Mouse (Mus musculus) activated CD4-positive, CD25-positive, alpha-beta regulatory T cell (primary cell): Measurements from ENCODE around the gene Dennd4b. TPM values are rescaled to one million over a fixed set of nuclear protein-coding genes. Genes with fewer than 3 reads are reported as not detected.

Source experiments
- polyA plus RNA-seq, 2 experiments: library from polyadenylated mRNA; unstranded; fragments of 100-300 nt; shearing (Covaris generic); gene quantifications; one replicate each; pipeline ENCODE4 v1.2.1; 2017

Gene Dennd4b
- 10 to 100 TPM; 22.4 to 43.4 TPM for polyA plus RNA-seq

DNA sequence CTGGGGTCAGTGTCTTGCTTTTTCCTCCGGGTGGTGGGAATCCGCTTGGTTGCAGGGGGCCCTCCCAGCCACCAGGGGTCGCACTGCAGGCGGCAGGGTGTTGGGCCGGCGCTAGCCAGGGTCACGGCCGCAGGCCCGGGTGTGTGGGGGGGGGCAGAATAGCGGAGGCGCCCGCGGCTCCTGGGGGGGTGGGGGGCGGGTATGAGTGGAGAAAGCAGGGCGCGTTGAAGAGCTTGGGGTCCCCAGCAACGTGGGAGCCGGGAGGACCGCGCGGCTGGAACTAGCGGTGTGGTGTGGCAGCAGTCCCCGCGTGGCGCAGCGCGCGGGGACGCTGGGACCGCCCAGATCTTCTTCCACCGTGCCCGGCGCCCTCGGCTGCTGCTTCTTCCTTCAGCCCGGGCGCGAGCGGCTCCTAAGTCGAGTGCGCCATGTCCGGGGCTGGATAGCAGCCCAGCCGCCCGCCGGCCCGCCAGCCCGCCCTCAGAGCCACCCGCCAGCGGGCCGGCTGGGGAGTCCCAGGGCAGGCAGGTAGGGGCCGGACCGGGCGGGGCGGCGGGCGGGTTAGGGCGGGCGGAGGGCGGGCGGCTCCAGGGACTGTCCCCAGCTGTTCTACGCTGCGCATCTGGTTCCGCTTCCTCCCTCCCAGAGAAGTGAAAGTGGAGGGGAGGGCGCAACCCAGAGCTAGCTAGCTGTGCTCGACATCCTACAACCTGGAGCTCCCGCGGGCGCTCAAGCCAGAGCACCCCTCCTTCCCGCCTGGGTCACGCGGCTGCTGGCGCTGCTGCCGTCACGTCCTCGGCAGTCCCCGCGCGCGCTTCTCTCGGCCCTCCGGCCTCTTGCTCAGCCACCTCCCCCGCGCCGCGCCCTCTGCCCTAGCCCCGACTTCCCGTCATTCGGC is at the start of gene Dennd4b:
TSS of gene Dennd4b (plus strand) at position 152 of the 898 bp plus-strand sequence.

GRCm38 (mm10) chr3:90231507-90232333 is 33.3 kb upstream of the Dennd4b start, which contains the start of gene Jtb:
Gene Jtb, plus strand, starts transcription at chr3:90231597.

DNA sequence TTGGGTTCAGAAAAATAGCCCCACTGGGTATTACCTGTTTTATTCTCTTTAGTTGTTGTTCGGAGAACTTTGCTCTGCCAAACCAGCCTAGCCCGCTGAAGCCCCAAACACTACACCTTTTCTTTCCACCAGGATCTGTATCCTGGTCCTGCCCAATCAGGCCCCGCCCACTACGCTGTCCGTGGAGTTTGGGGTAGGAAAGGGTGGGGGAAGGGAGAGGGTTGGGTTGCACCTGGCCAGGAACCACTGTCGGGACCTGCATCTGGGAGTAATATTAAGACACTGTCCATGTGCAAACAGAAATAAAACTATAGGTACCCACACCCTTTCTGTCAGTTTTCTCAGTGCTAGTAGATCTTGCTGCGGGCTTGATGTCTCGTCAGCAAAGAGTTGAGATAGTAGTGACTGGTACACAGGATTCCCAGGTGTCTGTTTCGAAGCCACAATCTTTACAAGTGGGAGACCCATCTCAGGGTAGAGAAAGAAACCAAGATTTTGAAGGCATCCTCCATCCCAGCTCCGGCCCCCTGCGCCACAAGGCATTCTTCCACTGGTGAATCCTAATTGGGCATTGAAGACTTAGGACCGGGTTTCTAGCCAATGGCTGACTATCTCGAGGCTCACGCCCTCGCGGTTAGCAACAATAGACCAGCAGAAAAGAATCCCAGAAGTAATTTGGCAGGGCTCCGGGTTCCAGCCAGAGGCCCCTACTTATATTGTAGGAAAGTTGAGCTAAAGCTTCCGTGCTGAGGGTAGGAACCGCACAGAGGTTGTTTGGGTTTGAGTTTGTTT is 21.8 kb upstream of the Dennd4b start, which contains the start of gene Creb3l4:
TSS of gene Creb3l4 (minus strand) at position 529 of the 792 bp plus-strand sequence.

DNA sequence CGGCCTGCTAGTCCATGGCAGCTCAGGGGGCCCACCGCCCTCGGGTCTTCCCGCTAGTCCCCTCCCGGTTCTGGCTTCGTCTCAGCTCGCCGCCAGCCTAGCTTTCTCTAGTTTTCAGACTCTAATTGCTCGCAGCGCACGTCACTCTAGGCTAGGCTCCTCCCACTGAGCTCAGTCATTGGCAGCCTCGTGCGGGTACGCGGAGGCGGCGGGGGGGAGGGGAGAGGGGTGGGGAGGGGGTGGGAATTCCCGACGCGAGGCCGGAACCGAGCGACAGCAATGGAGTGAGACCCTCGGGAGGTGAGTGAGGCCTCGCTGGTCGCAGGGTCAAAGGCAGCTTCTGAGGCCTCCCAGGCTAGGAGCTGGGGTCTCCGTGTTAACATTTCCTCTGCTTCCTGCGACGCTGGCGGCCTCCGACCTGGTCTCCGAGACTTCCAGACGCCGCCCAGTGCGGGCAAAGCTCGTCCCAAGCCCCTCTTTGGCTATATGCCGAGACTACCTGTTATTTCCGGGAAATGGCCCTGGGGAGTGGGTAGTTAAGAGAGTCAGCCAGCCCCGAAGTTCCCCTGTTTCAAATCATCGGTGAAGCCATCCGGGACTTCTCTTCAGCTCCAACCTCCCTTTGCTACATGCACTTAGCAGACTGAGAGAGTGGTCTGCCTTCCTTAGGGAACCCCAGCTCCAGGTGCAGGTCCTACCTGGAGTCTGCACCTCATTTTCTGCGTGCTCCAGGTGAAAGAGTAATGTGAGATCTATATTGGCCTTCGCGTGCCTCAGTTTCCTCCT is 16.8 kb upstream of the Dennd4b start, which contains the start of gene Slc39a1:
TSS of gene Slc39a1 (plus strand) at position 213 of the 786 bp plus-strand sequence.

DNA sequence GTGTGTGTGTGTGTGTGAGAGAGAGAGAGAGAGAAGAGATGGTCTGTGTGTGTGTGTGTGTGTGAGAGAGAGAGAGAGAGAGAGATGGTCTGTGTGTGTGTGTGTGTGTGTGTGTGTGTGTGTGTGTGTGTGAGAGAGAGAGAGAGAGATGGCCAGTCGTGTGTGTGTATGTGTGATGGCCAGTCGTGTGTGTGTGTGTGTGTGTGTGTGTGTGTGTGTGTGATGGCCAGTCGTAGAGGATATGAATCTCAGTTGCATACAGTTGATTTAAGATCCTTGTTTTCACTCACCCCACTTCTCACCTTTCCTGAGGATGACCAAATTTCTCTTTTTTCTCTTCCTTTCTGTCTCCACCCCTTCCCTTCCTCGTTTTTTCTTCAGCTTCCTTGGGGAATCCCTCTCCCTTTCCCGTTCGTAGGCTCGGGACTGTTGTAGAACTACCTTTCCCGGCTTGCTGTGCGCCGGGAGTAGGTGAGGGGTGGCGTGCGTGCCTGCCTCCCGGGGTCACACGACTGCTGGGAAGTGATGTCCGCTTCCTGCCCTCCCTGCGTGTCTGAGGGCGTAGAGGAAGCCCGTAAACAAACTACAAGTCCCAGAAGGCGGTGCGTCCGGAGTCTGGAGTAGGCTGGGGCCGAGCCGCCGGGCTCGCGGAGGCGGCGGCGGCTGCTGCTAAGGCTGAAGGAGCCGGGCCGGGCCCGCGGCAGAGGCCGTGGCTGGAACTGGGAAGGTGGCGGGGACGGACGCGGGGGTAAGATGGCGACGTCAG is 11.1 kb upstream of the Dennd4b start, which contains the start of gene Crtc2:
TSS of gene Crtc2 (plus strand) at position 511 of the 766 bp plus-strand sequence.

GRCm38 (mm10) chr3:90292345-90293275 is 27.6 kb downstream of the Dennd4b start, which contains the start of gene Gatad2b:
Gene Gatad2b, plus strand, starts transcription at chr3:90293178.

Other genes starting within 250 kb of the Dennd4b start
- 100 to 1,000 TPM; 124 to 127 TPM for gene 4933434E20Rik, start 213.5 kb upstream of the Dennd4b start, polyA plus RNA-seq
- gene Ubap2l, start 212.6 kb upstream of the Dennd4b start, polyA plus RNA-seq = 100 to 1,000 TPM; 164 to 179 TPM
- gene Tpm3, start 192.5 kb upstream of the Dennd4b start, polyA plus RNA-seq = 100 to 1,000 TPM; 969 to 974 TPM
- under 1 TPM; 0.23 to 0.26 TPM for gene Nup210l, start 161.1 kb upstream of the Dennd4b start, polyA plus RNA-seq
- gene Rps27, start 51.5 kb upstream of the Dennd4b start, polyA plus RNA-seq = 1,000 to 10,000 TPM; 1,234 to 2,547 TPM
- gene Rab13, start 51.5 kb upstream of the Dennd4b start, polyA plus RNA-seq = under 1 TPM in 1 of 2 experiments, not detected in 1; 0.28 TPM
- 100 to 1,000 TPM; 132 to 181 TPM for gene Jtb, start 33.6 kb upstream of the Dennd4b start, polyA plus RNA-seq
- not detected for gene Creb3l4, start 21.7 kb upstream of the Dennd4b start, polyA plus RNA-seq
- 1 to 10 TPM; 3.1 to 3.9 TPM for gene Slc39a1, start 17.0 kb upstream of the Dennd4b start, polyA plus RNA-seq
- gene Crtc2, start 11.0 kb upstream of the Dennd4b start, polyA plus RNA-seq = 10 to 100 TPM; 84.5 to 85.4 TPM
- 10 to 100 TPM in 1 of 2 experiments, 1 to 10 TPM in 1; 9.1 to 13.3 TPM for gene Gatad2b, start 28.0 kb downstream of the Dennd4b start, polyA plus RNA-seq
- under 1 TPM in 1 of 2 experiments, not detected in 1; 0.64 TPM for gene Slc27a3, start 124.8 kb downstream of the Dennd4b start, polyA plus RNA-seq
- gene Ints3, start 168.4 kb downstream of the Dennd4b start, polyA plus RNA-seq = 10 to 100 TPM; 18.3 to 32.8 TPM
- under 1 TPM in 1 of 2 experiments, not detected in 1; 0.43 TPM for gene Npr1, start 200.7 kb downstream of the Dennd4b start, polyA plus RNA-seq
- 10 to 100 TPM; 74.7 to 96.6 TPM for gene Ilf2, start 210.9 kb downstream of the Dennd4b start, polyA plus RNA-seq
- 10 to 100 TPM; 96.3 to 96.9 TPM for gene Snapin, start 225.8 kb downstream of the Dennd4b start, polyA plus RNA-seq
- 100 to 1,000 TPM; 147 to 160 TPM for gene Chtop, start 244.3 kb downstream of the Dennd4b start, polyA plus RNA-seq
- 1 to 10 TPM; 4.4 to 6.8 TPM for gene S100a1, start 249.2 kb downstream of the Dennd4b start, polyA plus RNA-seq
- gene S100a13, start 249.2 kb downstream of the Dennd4b start, polyA plus RNA-seq = 100 to 1,000 TPM; 192 to 245 TPM